Comparison of ENCODE assay signal across 8 mouse cellular contexts in genomic region chr10:71479700-71480325, GRCm38 (mm10).
A peak's percentile ranks its signal among the peaks of the same experiment; 100 is the strongest.
DNase-seq lines count a peak whose midpoint lies in the region; ATAC-seq and TF ChIP-seq lines count a peak whose summit lies in the region.

No protein-coding gene starts in this region.

- peak; percentile 68 for TF ChIP-seq CTCF in bone marrow macrophage, adult 2 months (IDR thresholded peaks at IDR 0.05; ENCODE audit: low read depth, low read length)
- peak; percentile 94 for TF ChIP-seq CTCF in testis, adult 2 months (IDR thresholded peaks at IDR 0.05; ENCODE audit: control insufficient read depth, insufficient read depth, insufficient replicate concordance, low read depth, low read length)

- no peaks in the 10 kb centered on the region for H3K27me3 ChIP-seq in hindbrain, embryonic 10.5 days (ENCODE audit: insufficient read depth, poor library complexity, severe bottlenecking)
- no peaks in the 10 kb centered on the region for H3K27me3 ChIP-seq in hindbrain, embryonic 13.5 days
- no peaks in the 10 kb centered on the region for H3K27me3 ChIP-seq in forebrain, embryonic 10.5 days (ENCODE audit: poor library complexity, severe bottlenecking)
- no peaks in the 10 kb centered on the region for H3K27me3 ChIP-seq in hindbrain, embryonic 12.5 days
- H3K27me3 ChIP-seq in testis, adult 2 months (ENCODE audit: control insufficient read depth, insufficient read depth, low read length): no peaks in the 10 kb centered on the region

- no peaks in the 10 kb centered on the region for H3K4me1 ChIP-seq in hindbrain, embryonic 10.5 days (replicated peaks)
- peaks cover 17% of the 10 kb centered on the region for H3K4me1 ChIP-seq in hindbrain, embryonic 13.5 days (replicated peaks)
- no peaks in the 10 kb centered on the region for H3K4me1 ChIP-seq in bone marrow macrophage, adult 2 months (ENCODE audit: control insufficient read depth, insufficient read depth, low read length)
- no peaks in the 10 kb centered on the region for H3K4me1 ChIP-seq in forebrain, embryonic 10.5 days
- H3K4me1 ChIP-seq in hindbrain, embryonic 12.5 days: no peaks in the 10 kb centered on the region
- H3K4me1 ChIP-seq in testis, adult 2 months (ENCODE audit: control insufficient read depth, insufficient read depth, low read length): peaks cover 7% of the 10 kb centered on the region

- ATAC-seq in hindbrain, embryonic 13.5 days (ENCODE audit: low FRiP score): no peak
- ATAC-seq in hindbrain, embryonic 12.5 days (ENCODE audit: low FRiP score): peak; percentile 44; the same call in 1 of the 2 replicates

- H3K4me2 ChIP-seq in hindbrain, embryonic 13.5 days: no peak overlapping the region
- H3K4me2 ChIP-seq in hindbrain, embryonic 12.5 days (replicated peaks): no peak overlapping the region

- H3K9ac ChIP-seq in hindbrain, embryonic 13.5 days: no peak overlapping the region
- H3K9ac ChIP-seq in hindbrain, embryonic 12.5 days: no peak overlapping the region

- H3K36me3 ChIP-seq in hindbrain, embryonic 10.5 days: no peaks in the 10 kb centered on the region
- no peaks in the 10 kb centered on the region for H3K36me3 ChIP-seq in hindbrain, embryonic 13.5 days
- no peaks in the 10 kb centered on the region for H3K36me3 ChIP-seq in forebrain, embryonic 10.5 days (replicated peaks)
- H3K36me3 ChIP-seq in hindbrain, embryonic 12.5 days: no peaks in the 10 kb centered on the region
- no peaks in the 10 kb centered on the region for H3K36me3 ChIP-seq in testis, adult 2 months (ENCODE audit: control insufficient read depth, insufficient read depth, low read length)

- TF ChIP-seq POLR2A in bone marrow macrophage, adult 2 months (IDR thresholded peaks at IDR 0.05; ENCODE audit: borderline replicate concordance, low read depth, low read length): no peak
- no peak for TF ChIP-seq POLR2A in testis, adult 2 months (IDR thresholded peaks at IDR 0.05; ENCODE audit: control insufficient read depth, low read depth, low read length)

- no peaks in the 10 kb centered on the region for H3K9me3 ChIP-seq in hindbrain, embryonic 10.5 days
- H3K9me3 ChIP-seq in hindbrain, embryonic 13.5 days: no peaks in the 10 kb centered on the region
- H3K9me3 ChIP-seq in forebrain, embryonic 10.5 days: no peaks in the 10 kb centered on the region
- H3K9me3 ChIP-seq in hindbrain, embryonic 12.5 days (replicated peaks): no peaks in the 10 kb centered on the region

- whole genome bisulfite sequencing in hindbrain, embryonic 10.5 days: 15% methylated on average over 8 of the region's 8 CpGs
- 15% methylated on average over 8 of the region's 8 CpGs for WGBS in hindbrain, embryonic 13.5 days
- whole genome bisulfite sequencing in forebrain, embryonic 10.5 days: 18% methylated on average over 8 of the region's 8 CpGs
- WGBS in hindbrain, embryonic 12.5 days: 10% methylated on average over 8 of the region's 8 CpGs

- no peak overlapping the region for H3K4me3 ChIP-seq in hindbrain, embryonic 10.5 days
- H3K4me3 ChIP-seq in hindbrain, embryonic 13.5 days: no peak overlapping the region
- no peak overlapping the region for H3K4me3 ChIP-seq in bone marrow macrophage, adult 2 months (ENCODE audit: insufficient read depth, low read length)
- no peak overlapping the region for H3K4me3 ChIP-seq in forebrain, embryonic 10.5 days
- no peak overlapping the region for H3K4me3 ChIP-seq in hindbrain, embryonic 12.5 days
- H3K4me3 ChIP-seq in testis, adult 2 months (ENCODE audit: control insufficient read depth, low read depth, low read length): no peak overlapping the region

- DNase-seq in hindbrain, embryonic 10.5 days (ENCODE audit: low spot score): peak; percentile 73
- DNase-seq in forebrain, embryonic 10.5 days (ENCODE audit: extremely low spot score, low spot score): peak; percentile 71
- peak; percentile 79 to 93 for DNase-seq in layer of hippocampus, postnatal 25 days (ENCODE audit: extremely low spot score in 1 of 2, low spot score in 1 of 2)
- peak; percentile 82 for DNase-seq in mesoderm, embryonic 11.5 days (ENCODE audit: low read depth, low spot score)

- no peak overlapping the region for H3K27ac ChIP-seq in hindbrain, embryonic 10.5 days
- H3K27ac ChIP-seq in hindbrain, embryonic 13.5 days: no peak overlapping the region
- no peak overlapping the region for H3K27ac ChIP-seq in bone marrow macrophage, adult 2 months (ENCODE audit: insufficient read depth, low read depth, low read length)
- H3K27ac ChIP-seq in forebrain, embryonic 10.5 days: no peak overlapping the region
- H3K27ac ChIP-seq in hindbrain, embryonic 12.5 days: no peak overlapping the region
- H3K27ac ChIP-seq in testis, adult 2 months (ENCODE audit: control insufficient read depth, insufficient read depth, low read depth, low read length): no peak overlapping the region
